Mouse (Mus musculus): ENCODE measurements around the gene 2010111I01Rik.

DNA sequence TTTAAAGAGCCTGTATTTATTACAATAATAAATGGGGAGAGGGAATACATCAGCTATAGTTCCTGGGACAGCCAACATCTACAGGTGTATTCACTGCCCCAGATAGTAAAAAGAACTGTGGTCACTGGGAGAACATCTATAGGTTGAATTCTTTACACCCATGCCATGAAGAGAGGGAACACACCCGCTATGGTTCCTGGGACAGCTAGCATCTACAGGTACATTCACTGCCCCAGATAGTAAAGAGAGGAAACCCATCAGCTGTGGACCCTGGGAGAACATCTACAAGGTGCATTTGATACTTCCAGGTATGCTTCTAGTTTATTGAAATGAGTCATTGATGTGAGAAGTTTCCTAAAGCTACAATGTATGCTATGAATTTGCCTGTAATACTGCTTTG is 162.8 kb downstream of the 2010111I01Rik start:
- no peak for TF ChIP-seq POLR2A (IDR thresholded peaks at IDR 0.05; ENCODE audit: low read depth, low read length)
- no peak for TF ChIP-seq CTCF (IDR thresholded peaks at IDR 0.05; ENCODE audit: borderline replicate concordance, insufficient read depth, low read length)

All from embryonic fibroblast, embryonic 13.5 days (primary cell).